Mouse (Mus musculus): ENCODE data around the gene Mcoln2.
A peak's percentile ranks its signal among the peaks of the same experiment; 100 is the strongest.

Gene Mcoln2

DNA sequence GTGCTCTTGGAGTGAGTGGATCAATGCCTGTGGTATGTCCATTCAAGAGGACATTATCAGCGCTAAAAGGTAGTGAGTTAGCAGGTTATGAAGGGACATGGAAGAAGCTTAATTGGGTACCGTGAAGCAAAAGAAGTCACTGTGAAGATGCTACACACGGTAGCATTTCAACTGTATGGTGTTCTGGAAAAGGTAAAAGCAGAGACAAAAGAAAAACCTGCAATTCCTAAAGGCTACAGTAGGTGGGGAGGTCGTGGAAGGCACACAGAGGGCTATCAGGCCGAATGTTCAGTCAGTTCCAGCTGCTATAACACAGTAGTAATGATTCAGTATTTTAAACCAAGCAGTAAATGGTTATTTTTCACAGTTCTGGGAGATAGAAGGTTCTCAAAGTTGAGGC is 4.1 kb upstream of the Mcoln2 start:
- DNase-seq (ENCODE audit: low read depth), result peak; percentile 67

GRCm38 (mm10) chr3:146146131-146146530 is 3.5 kb upstream of the Mcoln2 start:
- DNase-seq (ENCODE audit: low read depth), result peak; percentile 37

DNA sequence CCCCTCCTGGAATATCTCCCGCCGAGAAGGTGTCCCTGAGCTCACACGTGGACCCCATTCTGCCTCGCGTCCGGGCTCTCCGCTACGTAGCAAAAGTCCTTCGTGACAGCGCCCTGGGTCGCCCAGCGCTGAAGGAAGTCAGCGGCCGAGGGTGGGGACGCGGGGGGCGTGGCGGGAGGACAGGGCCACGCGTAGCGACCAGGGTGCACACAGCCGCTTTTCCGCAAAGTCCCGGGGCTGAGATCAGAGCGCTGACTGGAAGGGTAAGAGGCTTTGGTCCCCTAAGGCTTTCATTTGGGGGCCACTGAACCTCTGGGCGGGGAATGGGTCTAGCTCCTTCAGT is 396 bp downstream of the Mcoln2 start:
- peak; percentile 66 for DNase-seq (ENCODE audit: low read depth)

GRCm38 (mm10) chr3:146150560-146150959 is 927 bp downstream of the Mcoln2 start:
- DNase-seq (ENCODE audit: low read depth), result peak; percentile 61

GRCm38 (mm10) chr3:146151328-146151727 is 1.7 kb downstream of the Mcoln2 start:
- no peak for DNase-seq (ENCODE audit: low read depth)

DNA sequence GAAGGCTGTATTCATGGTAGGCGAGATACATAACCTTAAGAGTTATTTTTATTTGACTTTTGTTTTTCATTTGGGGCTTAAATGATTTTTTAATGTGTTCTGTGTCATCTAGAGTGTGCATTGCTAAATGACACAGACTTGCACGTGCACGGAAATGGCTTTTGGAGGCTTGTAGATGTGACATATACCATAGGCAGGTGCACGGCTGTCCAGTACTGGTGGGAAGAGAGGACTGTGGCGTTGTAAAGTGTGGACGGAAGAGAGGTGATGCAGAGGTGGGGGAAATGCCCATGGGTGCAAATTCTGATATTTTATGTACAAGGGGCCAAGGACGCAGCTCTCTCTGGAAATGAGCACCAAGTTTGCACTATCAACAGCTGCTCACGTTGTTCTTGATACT is 2.1 kb downstream of the Mcoln2 start:
- DNase-seq (ENCODE audit: low read depth), result no peak

- DNase-seq (ENCODE audit: low read depth), result peak; percentile 47
Observed at GRCm38 (mm10) chr3:146152348-146152747, 2.7 kb downstream of the Mcoln2 start.

DNA sequence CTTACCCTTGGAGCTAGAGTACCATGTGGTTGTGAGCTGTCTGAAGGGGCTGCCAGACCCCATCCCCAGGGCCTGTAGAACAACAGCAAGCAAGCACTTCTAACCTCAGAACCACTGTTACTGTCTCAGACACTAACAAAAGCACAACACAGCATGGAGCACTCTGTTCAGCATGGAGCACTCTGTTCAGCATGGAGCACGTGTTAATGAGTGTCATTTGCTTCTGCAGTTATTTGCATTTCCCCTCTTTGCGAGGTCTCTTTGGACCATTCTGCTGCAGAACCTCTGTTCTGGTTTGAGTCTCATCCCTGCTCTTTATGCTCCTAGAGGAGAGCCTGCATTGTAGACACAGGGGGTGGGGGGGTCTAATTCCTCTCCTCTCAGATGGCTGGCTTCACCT is 3.3 kb downstream of the Mcoln2 start:
- peak; percentile 22 for DNase-seq (ENCODE audit: low read depth)

DNA sequence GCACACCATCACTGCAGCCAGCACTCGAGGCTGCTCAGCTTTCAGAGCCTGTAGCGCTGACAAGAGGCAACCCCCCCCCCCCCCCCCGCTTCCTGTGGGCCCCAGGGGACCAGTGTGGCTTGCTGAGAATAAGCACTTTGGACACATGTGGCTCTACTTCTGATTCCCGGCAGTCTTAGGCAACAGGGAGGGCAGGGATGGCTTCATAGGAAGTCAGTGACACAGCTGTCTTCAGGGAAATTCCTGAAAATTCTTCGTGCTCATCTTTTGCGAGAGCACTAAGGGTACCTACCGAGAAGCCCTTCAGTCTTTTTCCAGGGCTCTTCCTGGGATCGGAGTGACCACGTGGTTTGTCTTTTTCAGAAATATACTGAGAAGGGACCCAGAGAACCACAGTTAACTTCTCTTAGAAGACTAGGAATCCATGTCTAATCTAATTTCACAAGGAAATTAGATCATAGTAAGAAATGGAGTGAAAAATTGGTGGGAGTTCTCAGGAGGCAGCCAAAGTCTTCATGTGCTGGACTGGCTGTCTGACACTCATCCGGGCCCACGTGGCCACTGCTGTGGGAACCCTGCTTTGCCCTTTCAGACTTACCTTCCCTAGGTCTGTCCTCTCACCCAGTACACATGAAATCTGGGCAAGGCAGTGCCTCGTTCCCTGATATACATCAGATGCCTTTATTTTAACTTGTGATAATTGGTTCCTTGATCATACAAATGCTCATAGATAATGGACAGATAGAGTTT is 4.4 kb downstream of the Mcoln2 start:
- peak; percentile 55 for DNase-seq (ENCODE audit: low read depth)

GRCm38 (mm10) chr3:146155628-146156576 is 6.3 kb downstream of the Mcoln2 start:
- peak; percentile 50 for DNase-seq (ENCODE audit: low read depth)

GRCm38 (mm10) chr3:146156811-146157210 is 7.2 kb downstream of the Mcoln2 start:
- DNase-seq (ENCODE audit: low read depth), result no peak

GRCm38 (mm10) chr3:146158039-146158438 is 8.4 kb downstream of the Mcoln2 start:
- DNase-seq (ENCODE audit: low read depth), result peak; percentile 68

DNA sequence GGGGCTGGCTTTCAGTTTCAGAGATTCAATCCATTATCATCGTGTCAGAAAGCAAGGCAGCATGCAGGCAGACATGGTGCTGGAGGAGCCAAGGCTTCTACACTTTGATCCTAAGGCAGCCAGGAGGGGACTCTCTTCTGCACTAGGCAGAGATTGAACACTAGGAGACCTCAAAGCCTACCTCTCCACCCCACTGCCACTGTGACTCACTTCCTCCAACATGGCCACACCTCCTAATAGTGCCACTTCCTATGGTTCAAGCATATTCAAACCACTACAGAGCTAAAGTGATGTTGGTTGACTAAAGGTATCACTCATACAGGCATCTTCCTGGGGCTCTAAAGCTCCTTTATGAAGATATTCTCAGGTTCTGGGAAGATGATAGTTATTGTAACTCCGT is 9.7 kb downstream of the Mcoln2 start:
- DNase-seq (ENCODE audit: low read depth), result peak; percentile 74

DNA sequence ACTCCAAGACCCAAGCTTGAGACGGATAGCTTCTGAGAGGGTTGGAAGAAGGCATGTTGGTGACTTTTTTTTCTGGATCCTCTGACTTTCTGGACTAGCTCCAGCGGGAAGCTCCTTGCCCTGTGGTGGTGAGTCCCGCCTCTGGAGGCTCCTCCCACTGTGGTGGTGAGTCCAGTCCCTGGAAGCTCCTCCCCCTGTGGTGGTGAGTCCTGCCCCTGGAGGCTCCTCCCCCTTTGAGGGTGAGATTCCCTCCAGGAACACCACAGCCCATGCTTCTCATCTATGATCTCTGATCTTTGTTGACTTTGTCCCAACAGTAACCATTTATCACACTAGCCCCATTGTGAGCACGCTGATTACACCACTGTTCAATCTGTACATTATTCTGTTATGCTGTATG is 12.6 kb downstream of the Mcoln2 start:
- no peak for DNase-seq (ENCODE audit: low read depth)

DNA sequence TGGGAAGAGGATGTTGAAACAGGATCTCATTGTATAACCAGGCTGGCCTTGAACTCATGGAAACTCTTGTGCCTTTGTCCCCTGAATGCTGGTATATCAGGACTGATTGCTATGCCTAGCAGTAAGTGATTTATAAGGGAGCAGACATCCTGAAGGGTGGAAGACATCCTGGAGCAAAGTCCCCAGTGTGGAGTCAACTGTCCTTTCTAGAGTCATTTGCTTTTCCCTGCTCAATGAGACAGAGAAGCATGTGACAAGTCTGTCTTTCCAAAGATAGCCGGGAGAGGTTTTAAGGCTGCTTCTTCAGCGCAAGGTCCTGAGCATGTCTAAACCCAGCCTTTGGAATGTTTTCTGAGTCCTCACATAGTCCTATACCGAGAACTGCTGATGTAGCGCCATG is 19.7 kb downstream of the Mcoln2 start:
- DNase-seq (ENCODE audit: low read depth), result no peak

- DNase-seq (ENCODE audit: low read depth), result no peak
Observed at GRCm38 (mm10) chr3:146173030-146173429, 23.4 kb downstream of the Mcoln2 start.

DNA sequence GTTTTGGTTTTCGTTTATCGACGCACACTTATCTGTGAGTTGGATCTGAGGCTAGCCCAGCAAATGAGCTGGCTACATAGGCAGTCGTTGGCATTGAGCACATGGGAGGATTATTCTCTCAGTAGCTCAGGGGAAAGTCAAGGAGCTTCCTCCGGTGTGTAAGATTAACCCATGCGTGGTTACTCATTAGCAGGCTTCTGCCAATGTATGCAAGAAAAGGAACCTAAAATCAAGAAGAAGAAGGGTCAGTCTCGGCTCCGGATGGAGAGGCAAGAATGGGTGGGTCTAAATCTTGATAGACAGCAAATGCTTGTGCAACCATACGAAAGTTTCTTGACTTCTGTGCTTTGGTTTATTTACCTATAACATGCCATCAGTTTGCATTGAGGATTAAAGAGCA is 24.6 kb downstream of the Mcoln2 start:
- no peak for DNase-seq (ENCODE audit: low read depth)

DNA sequence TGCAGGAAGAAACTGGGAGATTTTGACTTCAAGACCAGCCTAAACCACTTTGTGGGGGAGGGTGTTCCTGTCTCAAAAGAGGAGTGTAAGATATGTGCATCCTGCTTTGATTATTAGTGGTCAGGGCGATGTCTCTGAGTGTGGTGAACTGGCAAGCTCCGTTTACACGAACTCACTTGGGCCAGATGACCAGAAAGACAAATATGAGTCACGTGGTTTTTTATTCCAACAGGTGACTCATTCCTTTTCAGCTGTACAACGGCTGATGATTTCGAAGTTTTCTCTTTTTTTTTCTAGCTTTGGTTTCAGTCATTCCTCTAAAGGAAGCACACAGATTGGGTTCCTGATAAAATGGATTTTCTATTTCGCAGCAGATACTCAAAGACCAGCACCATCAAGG is 27.7 kb downstream of the Mcoln2 start:
- DNase-seq (ENCODE audit: low read depth), result no peak

DNA sequence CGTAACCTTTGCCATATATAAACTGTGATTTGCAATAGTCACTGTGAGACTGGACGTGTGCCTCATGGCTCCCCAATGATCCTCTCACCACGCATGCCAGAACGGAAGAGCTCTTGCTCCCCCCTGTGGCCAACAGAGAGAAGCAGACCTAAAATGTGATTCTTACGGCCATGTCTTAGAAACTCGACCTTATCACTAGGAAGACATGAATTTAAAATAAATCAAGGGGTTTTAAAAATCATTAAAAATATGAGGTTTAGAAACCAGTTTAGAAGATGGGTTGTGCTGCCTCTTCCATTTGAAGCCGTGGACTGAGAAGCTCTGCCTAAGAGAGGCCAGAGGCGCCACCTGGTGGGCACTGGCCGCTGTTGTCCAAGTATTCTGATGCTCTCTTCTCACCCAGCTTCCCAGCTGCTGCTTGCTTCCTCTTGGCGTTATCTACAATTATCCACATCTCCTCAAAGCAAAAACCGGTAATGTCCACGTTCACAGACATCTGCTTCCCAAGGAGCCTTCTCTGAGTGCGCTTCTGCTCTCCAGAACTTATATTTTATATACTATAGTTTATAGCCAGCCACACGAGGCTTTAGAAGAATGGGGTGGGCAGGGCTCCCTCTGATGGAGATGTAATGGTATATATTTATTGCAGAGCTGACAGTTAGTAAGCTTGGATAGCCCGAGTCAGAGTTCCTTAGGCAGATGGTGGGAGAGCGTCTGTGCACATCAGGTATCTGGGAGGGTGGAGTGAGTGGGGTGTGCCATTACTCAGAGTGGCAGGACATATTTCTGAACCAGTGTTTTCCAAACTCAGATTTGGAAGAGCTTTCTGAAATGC is 28.3 kb downstream of the Mcoln2 start:
- DNase-seq (ENCODE audit: low read depth), result peak; percentile 91

GRCm38 (mm10) chr3:146180341-146180740 is 30.7 kb downstream of the Mcoln2 start:
- no peak for DNase-seq (ENCODE audit: low read depth)

DNA sequence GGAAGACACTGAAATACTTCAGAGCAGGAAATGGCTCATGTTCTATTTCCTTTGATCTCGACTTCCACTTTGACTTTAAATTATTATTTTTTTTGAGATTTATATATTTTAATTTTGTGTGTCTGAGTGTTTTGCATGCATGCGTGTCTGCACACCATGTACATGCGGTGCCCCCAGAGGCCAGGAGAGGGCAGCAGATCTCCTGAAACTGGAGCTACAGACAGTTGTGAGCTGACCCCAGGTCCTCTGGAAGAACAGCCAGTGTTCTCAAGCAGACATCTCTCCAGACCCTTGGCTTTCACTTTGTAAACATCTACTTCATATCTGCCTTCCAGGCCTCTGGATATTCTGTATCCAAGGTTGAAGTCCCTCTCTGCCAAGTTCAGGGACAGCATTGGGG is 31.4 kb downstream of the Mcoln2 start:
- DNase-seq (ENCODE audit: low read depth), result peak; percentile 70

DNA sequence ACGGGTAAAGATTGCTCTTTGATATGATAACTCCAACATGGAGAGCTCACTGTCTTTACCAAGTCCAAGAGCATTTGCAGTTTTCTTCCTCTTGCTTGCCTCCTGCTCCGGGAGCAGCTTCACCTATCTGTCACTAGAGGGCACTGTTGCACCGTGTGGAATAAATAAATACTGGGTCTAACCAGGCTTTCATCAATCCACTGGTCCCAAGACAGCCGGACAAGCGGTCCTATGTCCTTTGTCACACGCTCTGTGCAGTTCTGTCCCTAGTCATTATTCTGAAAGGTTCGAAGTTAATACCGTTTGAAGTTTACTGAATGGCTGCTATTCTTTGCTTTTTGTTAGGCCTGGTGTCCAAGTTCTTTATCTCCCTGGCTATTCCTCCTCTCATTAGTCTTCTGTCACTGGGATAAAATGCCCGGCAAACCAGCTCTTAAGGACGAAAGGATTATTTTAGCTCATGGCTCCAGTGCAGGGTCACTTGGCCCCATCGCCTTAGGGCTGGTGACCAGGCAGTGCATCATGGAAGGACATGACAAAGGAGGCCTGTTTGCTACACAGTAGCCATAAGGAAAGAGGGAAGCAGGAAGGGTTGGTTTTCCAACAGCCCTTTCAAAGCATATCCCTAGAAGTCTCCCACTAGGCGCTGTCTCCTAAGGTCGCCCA is 35.5 kb downstream of the Mcoln2 start:
- peak; percentile 79 for DNase-seq (ENCODE audit: low read depth)
